Mouse (Mus musculus): ENCODE results near the gene Otub1. TPM values are rescaled to one million over a fixed set of nuclear protein-coding genes. Genes with fewer than 3 reads are reported as not detected.

Gene Otub1
- polyA plus RNA-seq (2012; rRNA removed), result 91.0 and 97.6 TPM in 2 replicates

DNA sequence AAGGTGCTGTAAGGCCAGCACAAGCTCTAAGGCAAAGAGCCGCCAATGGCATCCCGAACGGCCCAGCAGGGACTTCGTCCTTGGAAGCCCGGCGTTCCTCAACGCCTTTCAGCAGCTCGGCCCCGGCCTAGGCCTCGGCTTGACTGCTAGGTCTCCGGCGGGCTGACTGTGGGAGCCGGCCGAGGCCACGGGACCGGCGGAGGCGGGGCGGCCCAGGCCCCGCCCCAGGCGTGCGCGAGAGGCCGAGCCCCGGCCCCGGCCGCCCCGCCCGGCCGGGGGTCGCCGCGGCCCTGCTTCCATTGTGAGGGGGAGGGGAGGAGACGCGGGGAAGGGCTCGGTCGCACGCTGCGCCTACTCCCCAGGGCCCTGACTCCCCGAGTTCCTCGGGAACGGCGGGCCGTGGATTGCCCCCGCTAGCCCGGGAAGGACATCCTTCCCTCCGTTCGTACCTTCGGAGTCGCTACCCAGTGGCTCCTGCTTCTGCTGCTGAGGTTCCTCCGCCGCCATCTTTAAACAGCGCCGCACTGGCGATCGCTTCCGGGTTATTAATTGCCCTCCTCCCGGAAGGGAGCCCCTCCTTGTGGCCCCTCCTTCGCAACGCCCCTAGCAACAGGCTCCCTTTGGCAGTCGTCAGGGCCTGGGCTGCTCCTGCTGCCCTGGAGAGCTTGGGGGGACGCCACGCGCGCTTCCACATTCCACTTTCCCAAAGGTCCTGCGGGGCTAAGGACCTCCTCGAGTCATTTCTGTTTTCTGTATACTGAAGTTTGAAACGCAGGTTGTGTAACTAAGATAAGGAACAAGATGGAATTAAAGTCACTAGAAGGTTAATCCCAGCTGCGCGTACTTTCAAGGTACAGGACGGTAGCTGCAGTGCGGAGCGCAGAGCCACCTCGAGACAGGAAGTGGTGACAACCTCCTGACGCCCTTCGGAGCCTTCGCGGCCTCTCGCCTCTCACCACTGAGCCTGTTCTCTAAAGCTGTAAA, at the start of gene Otub1:
Gene Otub1, minus strand, starts transcription at position 564 of the 984 bp plus-strand sequence.
- peak; percentile 87 for DNase-seq (ENCODE audit: low spot score)

DNA sequence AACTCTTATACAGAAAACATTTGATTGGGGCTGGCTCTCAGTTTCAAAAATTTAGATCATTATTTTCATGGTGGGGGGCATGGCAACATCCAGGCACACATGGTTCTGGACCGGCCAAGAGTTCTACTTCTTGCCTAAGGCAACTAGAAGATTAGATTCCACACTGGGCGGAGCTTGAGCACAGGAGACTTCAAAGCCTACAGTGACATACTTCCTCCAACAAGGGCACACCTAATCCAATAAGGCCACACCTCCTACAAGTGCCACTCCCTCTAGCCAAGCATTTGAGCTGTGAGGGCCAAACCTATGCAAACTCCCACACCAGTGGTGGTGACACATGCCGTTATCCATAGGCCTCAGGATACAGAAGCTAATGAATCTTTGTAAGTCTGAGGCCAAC, 39.9 kb upstream of the Otub1 start:
- no peak for DNase-seq (ENCODE audit: low spot score)

DNA sequence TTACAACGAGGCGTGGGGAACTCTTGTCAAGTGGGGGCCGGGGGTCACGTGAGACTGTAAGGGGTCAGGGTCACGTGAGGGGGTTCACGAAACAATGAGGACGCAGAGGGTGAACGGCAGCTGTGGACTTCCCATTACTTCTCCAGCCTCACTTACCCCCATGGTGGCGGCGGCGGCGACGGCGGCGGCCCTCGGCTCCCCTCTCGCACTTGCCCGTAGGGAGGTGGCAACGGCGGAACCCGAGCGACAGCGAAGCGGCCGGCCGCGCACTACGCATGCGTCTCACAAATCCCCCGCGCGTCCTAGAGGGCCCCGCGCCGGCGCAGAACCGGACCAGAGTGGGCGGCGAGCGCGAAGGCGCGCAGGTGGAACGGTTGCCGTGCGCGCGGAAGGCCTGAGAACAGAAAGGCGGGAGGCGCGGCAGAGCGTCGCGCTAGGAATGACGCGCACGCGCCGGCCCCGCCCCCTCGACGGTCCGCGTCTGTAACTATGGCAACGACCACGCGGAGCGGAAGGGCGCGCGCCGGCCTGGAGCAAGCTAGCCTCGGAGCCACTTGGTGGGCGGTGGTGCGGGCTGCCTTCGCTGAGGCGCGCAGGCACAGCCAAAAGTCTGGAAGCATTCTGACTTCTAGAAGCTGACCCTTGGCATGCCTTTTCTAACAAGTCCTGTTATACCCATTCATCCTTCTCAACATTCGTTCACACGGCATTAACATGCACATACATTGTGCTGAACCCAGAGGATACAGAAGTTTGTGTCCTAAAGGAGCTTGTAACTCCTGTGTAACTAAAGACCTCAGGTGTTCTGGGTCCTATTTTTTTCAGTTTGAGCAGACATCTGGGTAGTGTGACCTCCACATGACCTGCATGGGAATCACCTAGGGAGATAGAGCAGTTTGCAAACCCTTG, 34.9 kb upstream of the Otub1 start, which contains the start of gene Naa40:
Gene Naa40, minus strand, starts transcription at position 402 of the 909 bp plus-strand sequence.
- DNase-seq (ENCODE audit: low spot score), result peak; percentile 79

DNA sequence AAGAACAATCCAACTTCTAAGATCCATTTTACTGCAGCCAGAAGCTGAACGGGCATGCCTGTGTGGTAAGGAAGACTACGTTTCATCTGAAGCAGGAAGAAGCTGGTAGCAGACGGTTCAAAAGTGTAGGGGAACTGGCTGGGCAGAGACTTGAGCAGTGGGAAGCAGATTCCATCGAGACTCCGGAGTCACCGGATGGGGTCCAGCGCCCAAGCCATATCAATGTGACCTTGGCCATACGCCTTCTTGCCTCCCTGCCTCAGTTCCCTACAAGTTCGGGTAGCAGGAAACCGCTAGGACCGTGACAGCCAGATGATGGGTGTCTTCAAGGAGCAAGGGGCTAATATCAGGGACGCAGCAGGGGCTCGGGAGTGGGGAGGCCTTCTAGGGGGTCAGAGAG, 34.2 kb upstream of the Otub1 start:
- DNase-seq (ENCODE audit: low spot score), result no peak

DNA sequence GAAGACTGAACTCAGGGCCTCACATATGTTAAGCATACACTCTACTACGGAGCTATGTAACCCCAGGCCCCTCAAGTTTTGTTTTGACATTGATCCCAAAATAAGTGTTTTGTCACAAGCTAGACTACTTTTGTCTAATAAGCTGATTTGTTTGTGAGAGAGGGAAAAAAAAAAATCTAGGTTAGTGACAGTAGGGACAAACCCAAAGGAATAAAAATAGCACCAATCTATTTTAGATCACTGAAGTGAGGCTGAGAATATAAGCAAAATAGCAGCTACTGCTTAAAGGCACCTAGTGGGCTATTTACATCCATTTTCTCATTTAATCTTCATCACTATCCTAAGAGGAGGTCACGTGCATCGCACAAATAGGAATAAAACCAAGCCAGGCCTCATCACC, 33.5 kb upstream of the Otub1 start:
- DNase-seq (ENCODE audit: low spot score), result no peak

DNA sequence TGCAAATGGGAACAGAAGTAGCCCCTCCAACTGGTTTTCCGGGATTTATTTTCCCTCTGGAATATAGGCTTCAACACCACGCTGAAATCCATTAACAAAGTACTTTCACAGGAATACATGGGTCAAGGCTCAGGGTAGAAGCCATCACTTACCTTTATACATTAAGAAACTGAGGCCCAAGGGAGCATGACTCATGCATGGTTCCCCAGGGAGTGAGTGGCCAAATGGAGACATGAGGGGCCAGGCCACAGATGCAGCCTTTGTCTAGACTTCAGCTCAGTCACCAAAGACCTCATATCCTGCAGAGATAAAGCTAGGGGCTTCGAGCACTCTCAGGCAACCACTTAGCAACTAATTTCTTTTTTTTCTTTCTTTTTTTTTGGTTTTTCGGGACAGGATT, 30.6 kb upstream of the Otub1 start:
- DNase-seq (ENCODE audit: low spot score), result no peak

DNA sequence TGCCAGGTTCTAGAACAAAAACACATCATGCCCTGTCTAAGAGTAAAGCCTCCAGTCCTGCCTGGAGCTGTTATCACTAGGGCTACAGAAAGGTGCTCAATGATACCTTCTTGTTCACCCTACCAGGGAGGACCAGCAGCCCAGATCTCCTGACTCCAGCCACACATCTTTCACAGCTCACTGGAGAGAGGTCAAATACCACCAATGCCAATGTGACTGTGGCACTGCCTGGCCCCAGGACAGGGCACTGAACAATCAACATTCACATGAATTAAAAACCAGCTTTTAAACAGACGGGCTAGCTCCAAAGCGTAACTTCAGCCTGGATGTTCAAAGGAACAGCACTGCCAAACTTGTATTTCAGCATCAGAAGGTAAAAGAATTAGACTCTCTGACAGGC, 29.9 kb upstream of the Otub1 start:
- DNase-seq (ENCODE audit: low spot score), result no peak

DNA sequence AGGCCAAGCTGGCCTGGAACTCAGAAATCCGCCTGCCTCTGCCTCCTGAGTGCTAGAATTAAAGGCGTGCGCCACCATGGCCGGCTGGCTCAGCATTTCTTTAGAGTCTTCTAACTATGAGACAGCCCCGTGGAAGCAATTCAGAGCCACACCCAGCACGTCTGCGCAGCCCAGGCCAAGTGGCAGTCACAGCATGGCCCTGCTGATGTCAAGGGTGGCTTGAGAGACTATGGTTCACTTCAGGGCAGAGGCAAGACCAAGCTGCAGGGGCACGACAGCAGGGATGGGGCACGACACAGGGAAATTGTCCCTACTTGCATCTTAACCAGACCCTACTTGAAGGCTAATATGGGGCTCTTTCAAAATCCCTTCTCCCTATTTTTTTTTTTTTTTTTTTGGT, 29.3 kb upstream of the Otub1 start:
- DNase-seq (ENCODE audit: low spot score), result no peak

- peak; percentile 49 for DNase-seq (ENCODE audit: low spot score)
Measured at GRCm38 (mm10) chr19:7234537-7235221, 28.6 kb upstream of the Otub1 start.

DNA sequence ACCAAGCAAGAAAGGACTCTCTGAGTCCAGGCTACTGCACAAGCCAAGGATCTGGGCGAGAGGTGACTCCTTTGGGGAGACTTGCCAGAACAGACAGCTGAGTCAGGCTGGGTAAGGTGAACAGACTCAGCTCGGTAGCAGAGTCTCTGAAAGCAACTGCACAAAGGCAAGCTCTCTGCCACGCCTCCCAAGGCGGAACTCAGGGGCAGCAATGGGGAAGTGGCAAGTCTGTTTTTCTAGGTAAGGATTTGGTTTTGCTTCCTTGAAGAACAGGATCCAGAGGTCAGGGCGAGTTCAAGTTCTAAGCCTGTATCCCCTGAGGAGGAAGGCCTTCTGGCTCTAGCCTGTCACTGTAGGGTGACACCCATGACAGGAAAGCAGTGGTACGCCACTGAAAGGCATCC, 20.4 kb upstream of the Otub1 start:
- no peak for DNase-seq (ENCODE audit: low spot score)

GRCm38 (mm10) chr19:7225096-7225690, 19.1 kb upstream of the Otub1 start:
- DNase-seq (ENCODE audit: low spot score), result no peak

- DNase-seq (ENCODE audit: low spot score), result no peak
Measured at GRCm38 (mm10) chr19:7224253-7224652, 18.1 kb upstream of the Otub1 start.

GRCm38 (mm10) chr19:7223488-7223887, 17.4 kb upstream of the Otub1 start:
- DNase-seq (ENCODE audit: low spot score), result no peak

GRCm38 (mm10) chr19:7222196-7222595, 16.1 kb upstream of the Otub1 start:
- DNase-seq (ENCODE audit: low spot score), result no peak

DNA sequence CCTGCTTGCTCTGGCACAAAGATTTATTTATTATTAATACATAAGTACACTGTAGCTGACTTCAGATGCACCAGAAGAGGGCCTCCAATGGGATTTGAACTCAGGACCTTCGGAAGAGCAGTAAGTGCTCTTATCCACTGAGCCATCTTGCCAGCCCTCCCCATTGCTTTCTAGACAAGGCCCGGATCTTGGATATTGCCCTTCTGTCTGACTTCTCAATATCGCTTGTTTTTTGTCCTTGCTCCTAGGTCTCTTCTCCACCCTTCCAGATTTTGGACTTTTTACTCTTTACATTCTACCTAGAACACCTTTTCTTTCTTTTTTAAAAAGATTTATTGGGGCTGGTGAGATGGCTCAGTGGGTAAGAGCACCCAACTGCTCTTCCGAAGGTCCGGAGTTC, 12.6 kb upstream of the Otub1 start:
- no peak for DNase-seq (ENCODE audit: low spot score)

GRCm38 (mm10) chr19:7217926-7218267, 11.8 kb upstream of the Otub1 start:
- DNase-seq (ENCODE audit: low spot score), result no peak

GRCm38 (mm10) chr19:7217162-7217925, 11.2 kb upstream of the Otub1 start, which contains the start of gene Cox8a:
Gene Cox8a (minus strand): TSS chr19:7217616.
- DNase-seq (ENCODE audit: low spot score), result peak; percentile 84

GRCm38 (mm10) chr19:7214484-7214883, 8.4 kb upstream of the Otub1 start:
- DNase-seq (ENCODE audit: low spot score), result no peak

DNA sequence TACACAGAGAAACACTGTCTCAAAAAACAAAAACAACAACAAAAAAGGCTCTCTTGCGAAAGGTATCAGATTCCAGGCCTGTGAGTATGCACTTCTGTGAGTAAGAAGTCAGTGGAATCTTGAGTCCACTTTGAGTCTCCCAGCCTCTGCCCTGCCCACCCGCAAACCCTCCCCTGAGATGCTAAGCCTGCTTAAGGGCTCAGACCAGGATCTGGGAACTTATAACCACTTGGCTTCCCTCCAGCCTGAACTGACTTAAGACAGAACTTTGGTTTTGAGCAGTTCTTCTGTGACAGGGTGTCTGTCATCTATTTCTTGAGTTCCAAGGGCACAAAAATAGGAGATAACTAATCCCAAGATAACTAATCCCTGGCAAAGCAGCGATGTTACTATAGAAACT, 6.9 kb upstream of the Otub1 start:
- no peak for DNase-seq (ENCODE audit: low spot score)

DNA sequence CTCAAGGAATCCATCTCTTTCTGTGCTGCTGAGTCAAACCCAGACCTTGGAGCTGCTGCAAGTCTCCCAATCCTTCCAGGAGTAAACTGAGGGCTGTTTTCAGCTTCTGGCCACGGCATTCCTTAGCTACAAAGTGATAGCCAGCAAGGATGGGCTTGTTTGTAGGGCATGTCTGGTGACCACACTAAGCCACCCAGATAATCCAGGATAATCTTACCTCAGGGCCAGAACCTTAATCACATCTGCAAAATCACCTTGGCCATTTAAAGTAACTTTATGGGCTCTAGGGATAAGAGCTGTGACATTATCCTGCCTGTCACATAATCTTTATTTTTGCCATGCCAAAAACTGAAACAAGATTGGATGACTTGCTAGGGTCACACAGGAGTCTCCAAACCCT, 6.1 kb upstream of the Otub1 start:
- no peak for DNase-seq (ENCODE audit: low spot score)

All from urinary bladder, adult 2 months (tissue).